Mouse (Mus musculus) bone marrow, adult 2 months (tissue): Measurements from ENCODE around the gene Htr7. TPM values are rescaled to one million over a fixed set of nuclear protein-coding genes. Genes with fewer than 3 reads are reported as not detected.

Source experiments
- H3K27ac ChIP-seq: fragments of 200-500 bp; 2 replicates; pipeline ENCODE4 v1.5.1; 2012; ENCODE audit warnings: low read depth, mild to moderate bottlenecking, control low read depth, inconsistent platforms, low read length; ENCODE audit not compliant: control insufficient read depth, poor library complexity, insufficient read depth
- H3K4me1 ChIP-seq: fragments of 200-500 bp; 2 replicates; pipeline ENCODE4 v1.6.1; 2011; ENCODE audit warnings: low read length; ENCODE audit not compliant: control insufficient read depth, insufficient read depth
- H3K4me3 ChIP-seq: fragments of 200-500 bp; replicated peaks from 2 replicates; pipeline ENCODE3; 2011; ENCODE audit warnings: mild to moderate bottlenecking, low read depth, low read length, control low read depth; ENCODE audit not compliant: control insufficient read depth
- CTCF ChIP-seq: fragments of 200-500 bp; IDR thresholded peaks from 2 replicates; pipeline ENCODE4 v1.5.1; 2011; ENCODE audit warnings: low read length, control low read depth; ENCODE audit not compliant: control insufficient read depth, insufficient read depth
- POLR2A ChIP-seq: fragments of 200-500 bp; IDR thresholded peaks from 2 replicates; pipeline ENCODE4 v1.6.1; 2011; ENCODE audit warnings: low read depth, mild to moderate bottlenecking, control low read depth, low read length, borderline replicate concordance; ENCODE audit not compliant: control insufficient read depth
- WGBS: fragments of 180-500 bp; shearing (Covaris S2); methylation state at CpG from one replicate; pipeline ENCODE4 v1.1.7; 2018; 5-methylcytosine and 5-hydroxymethylcytosine counted together
- polyA plus RNA-seq: library from polyadenylated mRNA; stranded (reverse); fragments of >200 nt; gene quantifications from 2 replicates; pipeline ENCODE4 v1.2.4, GENCODE M21; 2011; ENCODE audit warnings: low replicate concordance; ENCODE audit not compliant: missing spikeins, insufficient read depth, insufficient read length

Gene Htr7
- polyA plus RNA-seq, 1 experiment = not detected

DNA sequence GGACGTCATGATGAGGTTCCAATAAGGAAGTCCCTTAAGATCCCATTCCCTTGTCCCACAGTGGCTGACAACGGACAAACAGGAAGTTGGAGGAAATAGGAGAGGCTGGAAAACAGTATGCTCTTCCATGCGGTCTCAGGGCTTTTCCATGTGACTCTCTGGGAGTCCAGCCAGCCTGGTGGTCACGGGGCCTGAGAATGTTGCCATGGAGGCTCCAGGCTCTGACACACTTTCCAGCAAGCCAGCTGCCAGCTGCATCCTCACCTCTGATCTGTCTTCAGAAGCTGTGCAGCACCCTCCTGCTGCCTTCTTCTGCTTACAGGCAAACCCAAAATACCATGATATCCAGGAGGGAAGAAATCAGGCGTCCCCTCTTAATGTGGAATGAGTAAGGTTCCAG is 132.9 kb downstream of the Htr7 start:
- no peaks in the 10 kb centered on the region for H3K4me1 ChIP-seq
- TF ChIP-seq POLR2A (no peak), CTCF (no peak)
- H3K27ac ChIP-seq = no peak overlapping the region
- WGBS = 25% methylated on average over 5 of the region's 5 CpGs
- H3K4me3 ChIP-seq = no peak overlapping the region

Other genes starting within 250 kb of the Htr7 start
- gene Rpp30, start 26.2 kb upstream of the Htr7 start, polyA plus RNA-seq = 3.6 and 7.5 TPM in 2 replicates
- gene Ankrd1, start 62.6 kb upstream of the Htr7 start, polyA plus RNA-seq = not detected in 2 replicates